Mouse (Mus musculus): Measurements from ENCODE around the gene Olfr1166. TPM values are rescaled to one million over a fixed set of nuclear protein-coding genes. Genes with fewer than 3 reads are reported as not detected.

The Olfr1166 gene
- polyA plus RNA-seq (2012; rRNA removed) = not detected in 2 replicates

DNA sequence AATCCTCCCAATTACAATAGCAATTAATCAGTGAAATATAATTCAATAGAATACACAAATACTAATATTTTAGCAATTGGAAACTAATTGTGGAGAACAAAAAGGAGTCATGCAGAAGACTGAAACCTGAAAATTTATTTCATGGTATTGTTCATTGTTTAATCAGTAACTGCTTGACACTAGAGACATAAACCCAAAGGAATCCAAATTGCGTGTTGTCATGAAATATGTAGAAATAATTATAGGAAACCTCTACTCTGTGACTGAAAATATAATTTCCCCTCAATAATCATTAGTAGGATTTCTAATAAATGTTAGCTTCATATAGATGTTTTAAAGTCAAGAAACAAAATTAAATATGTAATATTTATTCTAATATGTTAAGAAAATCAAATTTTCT is at the start of gene Olfr1166:
Olfr1166 (minus strand) TSS at position 101 of the 400 bp plus-strand sequence.

DNA sequence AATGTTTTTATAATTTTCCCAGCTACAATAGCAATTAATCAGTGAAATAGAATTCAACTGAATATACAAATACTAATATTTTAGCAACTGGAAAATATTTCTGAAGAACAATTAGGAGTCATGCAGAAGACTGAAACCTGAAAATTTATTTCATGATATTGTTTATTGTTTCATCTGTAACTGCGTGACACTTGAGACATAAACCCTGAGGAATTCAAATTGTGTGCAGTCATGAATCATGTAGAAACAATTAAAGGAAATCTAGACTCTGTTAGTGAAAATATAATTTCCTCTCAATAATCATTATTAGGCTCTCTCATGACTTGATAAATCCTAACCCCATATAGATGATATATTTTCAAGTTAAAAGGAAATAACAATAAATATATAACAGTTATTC is 27.0 kb upstream of the Olfr1166 start, which contains the start of gene Olfr1167:
Olfr1167 (minus strand) TSS at position 101 of the 400 bp plus-strand sequence.

DNA sequence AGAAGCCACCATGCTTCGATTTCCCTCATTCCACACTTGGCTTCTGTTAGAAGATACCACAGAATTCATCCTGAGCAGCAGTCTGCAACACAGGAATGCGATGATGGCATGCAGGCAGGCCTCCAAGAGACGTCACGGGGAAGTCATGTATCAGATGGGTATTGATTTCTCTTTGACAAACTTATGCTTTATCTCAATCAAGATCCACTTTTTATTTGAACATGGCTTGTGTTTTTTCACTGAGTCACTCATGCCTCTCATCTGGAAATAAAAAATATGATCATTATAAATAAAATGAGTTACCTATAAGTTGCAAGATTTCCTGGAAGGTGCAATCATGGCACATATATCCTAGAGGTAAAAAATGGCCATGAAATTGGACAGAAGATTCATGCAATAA is 34.2 kb downstream of the Olfr1166 start, which contains the start of gene Olfr1164:
Olfr1164 (minus strand) TSS at position 101 of the 400 bp plus-strand sequence.

Other genes starting within 250 kb of the Olfr1166 start
- not detected in 2 replicates for gene Olfr1153, start 233.3 kb downstream of the Olfr1166 start, polyA plus RNA-seq (2012; rRNA removed)
- gene Olfr1154, start 223.1 kb downstream of the Olfr1166 start, polyA plus RNA-seq (2012; rRNA removed) = not detected in 2 replicates
- gene Olfr1155, start 183.1 kb downstream of the Olfr1166 start, polyA plus RNA-seq (2012; rRNA removed) = not detected in 2 replicates
- gene Olfr1156, start 175.2 kb downstream of the Olfr1166 start, polyA plus RNA-seq (2012; rRNA removed) = not detected in 2 replicates
- gene Olfr1157, start 160.0 kb downstream of the Olfr1166 start, polyA plus RNA-seq (2012; rRNA removed) = not detected in 2 replicates
- gene Olfr74, start 153.6 kb downstream of the Olfr1166 start, polyA plus RNA-seq (2012; rRNA removed) = not detected in 2 replicates
- gene Olfr1158, start 138.2 kb downstream of the Olfr1166 start, polyA plus RNA-seq (2012; rRNA removed) = not detected in 2 replicates
- gene Olfr1160, start 120.0 kb downstream of the Olfr1166 start, polyA plus RNA-seq (2012; rRNA removed) = not detected in 2 replicates
- gene Olfr1161, start 105.5 kb downstream of the Olfr1166 start, polyA plus RNA-seq (2012; rRNA removed) = not detected in 2 replicates
- gene Olfr73, start 90.6 kb downstream of the Olfr1166 start, polyA plus RNA-seq (2012; rRNA removed) = not detected in 2 replicates
- not detected in 2 replicates for gene Olfr1162, start 77.1 kb downstream of the Olfr1166 start, polyA plus RNA-seq (2012; rRNA removed)
- gene Olfr1163, start 56.4 kb downstream of the Olfr1166 start, polyA plus RNA-seq (2012; rRNA removed) = not detected in 2 replicates
- not detected in 2 replicates for gene Olfr1164, start 34.3 kb downstream of the Olfr1166 start, polyA plus RNA-seq (2012; rRNA removed)
- not detected in 2 replicates for gene Olfr1167, start 26.9 kb upstream of the Olfr1166 start, polyA plus RNA-seq (2012; rRNA removed)
- not detected in 2 replicates for gene Olfr1168, start 53.6 kb upstream of the Olfr1166 start, polyA plus RNA-seq (2012; rRNA removed)
- not detected in 2 replicates for gene Olfr1170, start 100.1 kb upstream of the Olfr1166 start, polyA plus RNA-seq (2012; rRNA removed)
- gene Olfr1173, start 151.6 kb upstream of the Olfr1166 start, polyA plus RNA-seq (2012; rRNA removed) = not detected in 2 replicates
- not detected in 2 replicates for gene Olfr1174-ps, start 186.9 kb upstream of the Olfr1166 start, polyA plus RNA-seq (2012; rRNA removed)
- not detected in 2 replicates for gene Olfr1175-ps, start 198.9 kb upstream of the Olfr1166 start, polyA plus RNA-seq (2012; rRNA removed)
- not detected in 2 replicates for gene Olfr1176, start 208.4 kb upstream of the Olfr1166 start, polyA plus RNA-seq (2012; rRNA removed)
- not detected in 2 replicates for gene Olfr1177-ps, start 218.2 kb upstream of the Olfr1166 start, polyA plus RNA-seq (2012; rRNA removed)